Mouse (Mus musculus) lung, postnatal 0 days (tissue): ENCODE results near the gene Gm20425.

Source experiments
- CTCF ChIP-seq: IDR thresholded peaks from 2 replicates; pipeline ENCODE4 v1.5.1; 2016; ENCODE audit warnings: antibody characterized with exemption, mild to moderate bottlenecking
- EP300 ChIP-seq: IDR thresholded peaks from 2 replicates; pipeline ENCODE4 v1.6.1; 2016; ENCODE audit warnings: antibody characterized with exemption, mild to moderate bottlenecking, control low read depth

GRCm38 (mm10) chr9:103146257-103146656, 83.8 kb downstream of the Gm20425 start:
- no peak for TF ChIP-seq CTCF
- TF ChIP-seq EP300, result no peak
